Mouse (Mus musculus) ovary, postnatal 36 days (tissue): Measurements from ENCODE around the gene Zfp760.
"Not testable (repeated sequence)": the region's sequence is repeated elsewhere in the genome, so short reads cannot be mapped to it uniquely, and the experiment has no call there.

Experiments used
- DNase-seq: peaks from one replicate; pipeline ENCODE4 v3.0.0; 2022; ENCODE audit warnings: low spot score, mixed read lengths

Gene Zfp760

DNA sequence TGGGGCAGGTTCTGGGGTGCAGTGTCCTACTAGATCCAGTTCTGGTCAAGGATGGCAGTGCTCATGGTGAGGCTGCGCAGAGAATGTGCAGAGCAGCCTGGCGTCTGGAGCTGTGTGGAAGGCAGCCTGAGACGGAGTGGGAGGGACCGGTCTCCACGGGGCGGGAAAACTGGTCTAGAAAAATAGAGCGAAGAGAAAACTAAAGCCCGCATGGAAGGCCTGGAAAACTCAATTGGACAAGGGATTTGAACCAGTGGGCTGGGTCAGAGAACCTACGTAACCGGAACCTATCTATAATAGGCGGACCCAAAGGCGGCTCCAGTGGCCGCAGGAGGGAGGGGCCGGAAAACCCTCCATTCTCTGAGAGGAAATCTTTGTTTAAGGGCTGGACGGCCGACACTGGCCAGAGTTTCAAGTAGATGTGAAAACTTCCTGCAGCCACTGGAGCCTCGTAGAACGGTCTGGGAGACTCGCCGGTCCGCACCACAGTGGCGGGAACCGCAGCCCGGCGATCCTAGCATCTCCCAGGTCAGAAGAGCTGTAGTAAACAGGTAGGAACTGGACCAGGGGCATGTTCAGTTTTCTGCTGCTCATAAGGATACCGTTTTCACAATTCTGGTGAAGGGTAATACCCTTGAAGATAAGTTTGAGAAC lies at the start of gene Zfp760:
TSS of gene Zfp760 (plus strand) at position 399 of the 654 bp plus-strand sequence.
- peak; percentile 79 for DNase-seq

DNA sequence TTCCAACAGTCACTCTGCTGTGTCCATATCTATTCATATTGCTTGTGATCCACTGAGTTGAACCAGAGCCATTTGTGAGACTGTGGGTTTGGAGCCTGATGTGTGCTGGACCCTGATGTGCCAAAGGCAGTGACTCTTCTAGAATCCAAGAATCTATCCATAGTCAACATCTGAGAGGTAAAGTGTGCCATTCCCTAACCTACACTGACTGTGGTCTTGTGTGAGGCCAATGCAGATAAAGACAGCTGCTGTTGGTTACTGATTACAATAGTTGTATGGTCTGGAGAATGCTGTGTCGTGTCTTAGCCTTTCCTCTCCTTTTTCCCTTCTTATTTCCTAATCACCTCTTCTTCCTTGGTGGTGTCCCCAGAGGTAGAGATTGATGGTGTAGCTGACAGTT lies 28.7 kb upstream of the Zfp760 start:
- DNase-seq: not testable (repeated sequence)

DNA sequence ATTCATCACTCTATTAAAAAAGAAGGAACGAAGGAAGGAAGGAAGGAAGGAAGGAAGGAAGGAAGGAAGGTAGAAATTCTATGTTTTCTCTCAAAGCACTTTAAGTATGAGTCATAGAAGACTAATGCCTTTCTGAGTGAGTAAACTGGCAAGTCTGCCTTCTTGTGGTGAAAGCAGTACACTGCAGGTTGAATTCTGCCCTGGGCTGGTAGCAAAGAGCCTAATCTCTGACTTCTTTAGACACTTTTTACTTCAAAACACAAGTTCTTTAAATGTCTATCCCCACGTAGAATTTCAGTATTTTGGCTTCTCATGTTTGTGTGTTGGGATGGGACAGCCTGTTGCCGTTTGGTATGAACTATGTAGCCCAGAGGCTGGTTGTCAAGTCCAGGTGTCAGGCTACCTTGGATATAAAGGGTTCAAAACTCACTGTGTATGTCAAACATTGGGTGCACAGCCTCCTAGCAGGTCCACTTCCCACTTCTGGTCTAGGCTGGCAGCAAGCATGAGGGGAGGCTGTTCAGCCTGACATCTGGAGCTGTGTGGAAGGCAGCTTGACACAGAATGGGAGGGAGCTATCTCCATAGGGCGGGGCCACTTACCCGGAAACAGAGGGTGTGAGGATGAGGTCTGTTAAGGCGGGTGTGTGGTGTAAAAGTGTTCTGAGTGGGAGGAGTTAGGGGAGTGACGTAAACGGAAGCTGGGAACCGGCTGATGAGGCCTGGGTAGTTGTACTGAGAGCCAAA lies 28.1 kb upstream of the Zfp760 start:
- DNase-seq: peak; percentile 77

DNA sequence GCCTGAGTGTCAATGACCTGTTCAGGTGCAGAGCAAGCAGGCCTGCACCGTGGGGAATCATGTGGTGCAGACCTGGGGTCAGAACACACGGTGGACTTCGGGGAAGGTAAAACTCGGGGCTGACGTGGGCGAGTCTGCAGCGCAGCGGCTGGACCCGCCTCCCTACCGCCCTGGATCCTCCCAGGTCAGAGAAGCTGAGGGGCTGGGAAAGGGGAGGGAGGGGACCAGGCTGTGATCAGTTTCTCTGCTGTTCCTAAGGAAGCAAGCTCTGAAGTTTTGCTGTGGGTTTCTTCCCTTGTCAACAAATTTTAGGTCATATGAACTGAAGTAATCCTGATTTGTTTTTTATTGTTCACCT lies 27.5 kb upstream of the Zfp760 start:
- DNase-seq: not testable (repeated sequence)

DNA sequence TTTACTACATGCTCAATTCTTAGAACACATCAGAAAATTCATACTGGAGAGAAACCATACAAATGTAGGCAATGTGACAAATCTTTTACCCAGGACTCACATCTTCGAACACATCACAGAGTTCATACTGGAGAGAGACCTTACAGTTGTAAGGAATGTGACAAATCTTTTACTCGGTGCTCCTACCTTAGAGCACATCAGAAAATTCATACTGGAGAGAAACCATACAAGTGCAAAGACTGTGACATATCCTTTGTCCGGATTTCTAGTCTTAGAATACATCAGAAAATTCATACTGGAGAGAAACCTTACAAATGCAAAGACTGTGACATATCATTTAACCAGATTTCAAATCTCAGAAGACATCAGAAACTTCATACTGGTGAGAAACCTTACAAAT lies 16.0 kb upstream of the Zfp760 start, which contains the start of gene Gm10226:
TSS of gene Gm10226 (plus strand) at position 301 of the 400 bp plus-strand sequence.
- no peak for DNase-seq

DNA sequence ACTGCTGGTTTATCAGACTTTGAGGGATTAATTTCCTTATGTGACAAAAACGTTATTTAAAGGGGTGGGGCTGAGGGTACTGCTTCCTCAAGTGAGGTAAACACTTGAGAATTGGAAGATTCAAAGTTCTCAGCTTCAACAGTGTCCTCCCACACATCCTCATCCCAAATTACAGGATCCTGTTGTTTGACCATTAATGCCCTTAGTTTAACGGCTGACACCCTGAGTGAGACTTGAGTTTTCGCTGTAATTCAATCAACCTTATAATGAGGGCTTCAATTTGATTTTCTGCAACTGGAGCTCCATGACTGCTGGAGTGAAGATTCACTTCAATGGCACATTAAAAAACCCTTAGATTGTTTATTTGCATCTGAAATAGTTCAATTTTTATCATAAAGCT lies 14.2 kb upstream of the Zfp760 start:
- no peak for DNase-seq

DNA sequence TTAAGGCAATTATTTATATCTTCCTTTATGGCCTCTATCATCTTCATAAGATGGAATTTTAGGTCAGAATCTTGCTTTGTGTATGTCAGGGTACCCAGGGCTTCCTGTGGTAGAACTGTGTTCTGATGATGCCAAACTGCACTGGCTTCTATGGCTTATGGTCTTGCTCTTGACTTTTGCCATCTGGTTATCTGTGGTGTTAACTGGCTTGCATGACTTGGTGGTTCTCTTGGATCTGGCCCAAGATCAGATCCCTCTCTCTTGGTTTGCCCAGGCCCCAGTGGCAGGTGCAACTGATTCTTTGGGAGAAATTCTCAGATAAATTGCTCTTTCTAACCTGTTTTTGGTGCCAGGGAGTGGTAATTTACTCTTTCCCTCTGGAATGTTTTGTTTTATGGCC lies 11.5 kb upstream of the Zfp760 start:
- DNase-seq: no peak

DNA sequence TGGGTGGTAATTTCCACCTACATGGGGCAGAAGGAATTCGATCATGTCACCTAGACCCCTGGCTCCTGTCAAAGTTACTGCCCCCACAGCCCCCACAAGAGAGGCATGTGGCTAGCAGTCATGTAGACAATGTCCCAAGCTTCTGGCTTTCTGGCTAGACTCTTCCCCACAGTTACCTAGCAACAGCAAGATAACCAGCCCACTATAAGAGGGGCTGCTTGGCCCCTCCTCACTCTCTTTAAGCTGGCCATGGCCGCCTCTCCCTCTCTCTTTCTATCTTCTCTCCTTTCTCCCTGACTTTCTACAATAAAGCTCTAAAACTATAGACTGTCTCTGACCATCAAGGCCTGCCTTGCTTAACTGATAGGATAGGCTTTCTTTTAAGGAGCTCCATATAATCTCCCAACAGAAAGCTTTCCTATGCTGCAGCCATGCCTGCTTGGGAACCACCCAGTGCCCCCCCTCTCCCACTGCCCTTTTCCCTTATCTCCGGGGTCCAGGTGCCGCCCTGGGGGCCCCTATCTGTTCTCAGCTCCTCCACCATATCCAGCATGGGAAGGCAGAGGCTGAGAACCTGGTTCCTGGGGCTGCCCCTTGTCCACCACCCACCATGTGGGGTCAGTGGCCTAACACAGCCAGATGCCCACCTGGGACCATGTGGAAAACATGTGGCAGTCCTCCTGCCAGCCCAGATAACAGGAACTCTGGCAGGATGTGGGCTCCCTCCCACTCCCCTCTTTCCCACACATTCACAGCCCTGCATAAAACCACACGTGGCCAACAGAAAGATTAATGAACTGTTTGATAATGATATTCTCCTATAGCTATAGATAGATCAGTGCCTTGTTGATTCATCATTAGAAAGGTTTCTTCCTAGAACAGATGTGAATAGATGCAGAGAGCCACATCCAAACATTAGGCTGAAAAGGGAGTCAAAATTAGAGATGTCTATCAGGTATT lies 5.0 kb upstream of the Zfp760 start:
- no peak for DNase-seq

DNA sequence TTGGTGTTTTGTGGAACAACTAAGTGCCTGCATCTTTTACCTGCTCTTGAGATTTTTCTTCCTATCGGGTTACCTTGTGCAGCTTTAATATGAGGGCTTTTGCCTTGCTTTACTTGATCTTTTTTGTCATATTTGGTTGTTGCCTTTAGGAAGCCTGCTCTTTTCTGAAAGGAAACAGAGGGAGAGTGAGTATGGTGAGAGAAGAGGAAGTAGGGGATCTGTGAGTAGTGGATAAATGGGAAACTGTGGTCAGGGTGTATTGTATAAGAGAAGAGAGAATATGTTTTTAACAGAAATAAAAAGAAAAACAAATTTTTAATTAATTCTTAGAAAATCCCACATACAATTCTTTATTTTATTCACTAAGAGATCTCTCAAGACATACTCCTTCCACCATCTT lies 4.1 kb upstream of the Zfp760 start:
- no peak for DNase-seq

DNA sequence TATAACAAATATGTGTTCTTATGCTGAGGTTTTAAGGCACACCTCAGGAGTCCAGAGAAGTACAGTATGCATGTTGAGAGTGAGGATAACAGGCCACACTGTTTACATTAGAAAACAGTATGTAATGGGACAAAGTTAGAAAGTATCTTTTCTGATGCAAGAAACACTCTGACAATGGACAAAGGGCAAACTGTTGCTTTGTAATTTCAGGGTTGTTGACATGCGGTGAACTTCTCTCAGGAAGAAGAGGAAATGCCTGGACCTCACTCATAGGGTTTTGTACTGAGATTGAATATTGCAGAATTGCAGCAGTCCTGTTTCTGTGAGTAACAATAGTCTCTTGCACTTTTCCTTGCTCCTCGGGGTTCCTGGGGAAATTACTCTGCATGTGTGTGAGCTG lies 860 bp downstream of the Zfp760 start:
- DNase-seq: no peak

DNA sequence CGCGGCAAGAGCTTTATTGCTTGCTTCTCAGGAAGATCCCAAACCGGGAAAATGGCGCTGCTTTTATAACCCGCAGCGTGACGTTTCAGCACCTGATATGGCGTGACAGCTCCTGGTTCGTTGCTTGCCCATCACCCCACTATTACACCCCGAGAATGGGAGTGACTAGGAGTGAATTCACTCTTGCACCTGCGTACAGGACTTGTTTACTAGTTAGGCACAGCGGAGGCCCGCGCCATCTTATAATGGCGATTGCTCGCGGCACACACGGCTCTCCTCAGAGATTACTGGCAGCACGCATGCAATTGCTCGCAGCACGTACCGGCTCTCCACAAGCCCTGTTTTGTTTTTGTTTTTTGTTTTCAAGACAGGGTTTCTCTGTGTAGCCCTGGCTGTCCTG lies 23.0 kb downstream of the Zfp760 start, which contains the start of gene Zfp229:
TSS of gene Zfp229 (plus strand) at position 301 of the 400 bp plus-strand sequence.
- DNase-seq: not testable (repeated sequence)

DNA sequence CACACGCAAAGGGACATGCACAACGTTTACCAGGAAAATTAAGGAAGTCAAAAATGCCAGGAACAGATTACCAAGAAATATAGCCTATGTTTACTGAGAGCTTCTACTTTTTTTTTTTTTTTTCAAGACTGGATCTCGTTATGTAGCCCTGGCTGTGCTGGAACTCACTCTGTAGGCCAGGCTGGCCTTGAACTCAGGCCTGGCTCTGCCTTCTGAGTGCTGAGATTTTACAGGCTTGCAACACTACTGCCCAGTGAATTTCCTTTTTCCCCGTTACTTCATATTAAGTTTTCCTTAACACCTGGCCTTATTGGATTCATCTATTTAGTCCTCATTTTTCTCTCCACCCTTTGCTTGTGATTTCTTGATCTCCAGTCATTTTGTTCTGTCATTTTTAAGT lies 25.5 kb downstream of the Zfp760 start:
- DNase-seq: no peak

DNA sequence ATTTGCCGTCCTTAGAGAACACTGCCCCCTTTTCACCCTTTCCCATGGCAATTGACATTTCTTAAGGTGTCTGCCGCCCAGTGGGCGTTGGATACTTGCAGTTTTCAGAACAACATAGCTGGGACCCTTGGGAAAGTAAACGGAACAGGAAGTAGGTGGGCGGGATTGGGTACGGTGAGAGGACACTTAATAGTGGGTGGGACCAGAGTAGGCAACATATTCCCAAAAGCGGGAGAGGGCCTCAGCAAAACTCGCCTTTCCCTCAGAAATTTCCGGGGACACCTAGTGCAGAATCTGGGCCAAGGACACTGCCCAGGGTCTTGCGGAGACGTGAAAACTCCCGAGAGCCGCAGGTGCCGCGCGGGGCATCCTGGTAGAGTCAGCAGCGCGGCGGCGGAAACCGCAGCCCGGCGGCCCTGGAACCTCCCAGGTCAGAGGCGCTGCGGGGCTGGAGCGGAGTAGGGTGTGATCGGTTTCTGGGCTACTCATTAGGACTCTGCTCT lies 26.0 kb downstream of the Zfp760 start:
- peak; percentile 71 for DNase-seq

DNA sequence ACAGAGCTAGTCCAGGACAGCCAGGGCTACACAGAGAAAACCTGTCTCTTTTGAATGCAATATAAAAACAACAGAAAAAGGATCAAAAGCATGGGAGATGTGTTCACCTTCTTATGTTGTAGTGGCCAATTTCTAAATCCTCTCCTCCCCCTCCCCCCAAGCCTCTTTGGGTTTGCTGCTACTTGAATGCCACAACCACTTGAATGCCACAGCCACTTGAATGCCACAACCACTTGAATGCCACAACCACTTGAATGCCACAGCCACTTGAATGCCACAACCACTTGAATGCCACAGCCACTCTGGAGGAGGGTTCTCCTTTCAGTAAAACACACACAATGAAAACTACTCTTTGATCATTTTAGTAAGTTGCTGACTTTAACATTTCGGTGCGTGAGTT lies 45.2 kb downstream of the Zfp760 start:
- no peak for DNase-seq

DNA sequence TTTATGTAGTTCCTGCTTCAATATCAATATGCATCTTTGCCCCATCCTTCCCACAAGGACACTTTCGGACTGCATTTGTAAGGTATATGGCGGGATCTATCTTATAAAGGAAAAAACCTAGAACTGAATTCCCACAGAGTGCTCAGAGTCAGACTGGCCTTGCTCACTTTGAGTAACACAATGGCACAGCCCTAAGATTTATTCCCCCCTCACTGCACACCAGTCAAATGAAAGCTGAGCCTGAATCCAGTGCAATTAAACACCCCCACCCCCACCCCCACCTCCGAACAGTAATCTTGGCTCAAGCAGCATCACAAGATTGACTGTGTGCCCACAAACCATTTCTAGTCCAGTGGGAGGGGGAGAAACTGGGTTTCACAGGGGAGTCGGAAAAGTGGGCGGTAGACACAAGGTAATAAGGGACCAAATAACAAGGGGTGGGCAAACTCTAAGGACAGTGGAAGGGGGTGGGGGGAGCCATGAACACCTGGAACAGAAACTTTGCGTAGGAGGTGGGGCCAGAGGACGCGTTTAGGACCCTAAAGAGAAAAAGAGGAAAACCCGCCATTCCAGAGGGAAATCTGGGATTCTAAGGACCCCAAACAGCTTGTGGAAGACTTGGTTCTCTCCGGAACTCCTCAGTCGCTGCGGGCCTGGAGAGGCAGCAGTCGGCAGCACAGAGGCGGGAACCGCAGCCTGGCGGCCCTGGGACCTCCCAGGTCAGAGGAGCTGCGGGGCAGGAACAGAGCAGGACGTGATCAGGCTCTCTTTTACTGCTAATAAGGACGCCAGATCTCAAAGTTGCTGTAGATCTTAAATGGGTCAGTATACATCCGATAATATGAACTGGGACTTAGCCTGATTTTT lies 46.0 kb downstream of the Zfp760 start:
- peak; percentile 27 for DNase-seq

DNA sequence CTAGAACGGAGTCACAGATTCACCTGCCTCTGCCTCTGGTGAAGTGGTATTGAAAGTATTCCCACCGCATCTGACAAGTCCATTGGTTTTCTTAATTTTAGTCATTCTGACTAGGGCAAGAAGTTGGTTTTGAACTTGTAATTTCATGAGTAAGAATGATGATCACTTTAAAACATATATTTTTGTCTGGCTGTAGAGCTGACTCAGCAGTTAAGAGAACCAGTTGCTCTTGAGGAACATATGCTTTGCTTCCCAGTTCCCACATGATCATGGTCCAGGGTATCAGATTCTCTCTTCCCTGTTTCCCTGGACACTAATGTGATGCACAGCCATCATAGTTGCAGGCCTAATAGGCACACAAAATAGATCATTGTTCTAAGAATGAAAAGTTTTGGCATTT lies 62.8 kb downstream of the Zfp760 start:
- DNase-seq: no peak
